Mouse (Mus musculus) ES-E14 (cell line): Measurements from ENCODE around the gene Lamc1. TPM values are rescaled to one million over a fixed set of nuclear protein-coding genes. Genes with fewer than 3 reads are reported as not detected.

Source experiments
- DNase-seq: peaks from one replicate; pipeline ENCODE4 v3.0.0-alpha.2; 2013; ENCODE audit warnings: low read depth, low spot score
- H3K27ac ChIP-seq: 2 replicates; pipeline ENCODE4 v1.5.1; 2012; ENCODE audit warnings: low read depth, mild to moderate bottlenecking, low read length, moderate library complexity, mixed read lengths; ENCODE audit not compliant: poor library complexity, insufficient read depth, severe bottlenecking
- H3K36me3 ChIP-seq: 2 replicates; pipeline ENCODE4 v1.6.1; 2012; ENCODE audit warnings: mild to moderate bottlenecking, low read length, moderate library complexity, mixed read lengths; ENCODE audit not compliant: control insufficient read depth, poor library complexity, insufficient read depth, severe bottlenecking
- H3K4me1 ChIP-seq, 2 experiments: fragments of 150-350 bp in 1 of 2; sonication (generic) in 1 of 2; 2 replicates each; pipeline ENCODE4 v1.6.1; 2012; ENCODE audit warnings: low read length in 2 of 2, mild to moderate bottlenecking in 1 of 2, mixed read lengths in 1 of 2; ENCODE audit not compliant: control insufficient read depth in 2 of 2, insufficient read depth in 2 of 2, poor library complexity in 1 of 2
- H3K4me3 ChIP-seq, 2 experiments: fragments of 150-350 bp in 1 of 2; sonication (generic) in 1 of 2; 2 replicates each; pipeline ENCODE4 v1.5.1; 2012; ENCODE audit warnings: low read length in 2 of 2, low read depth in 1 of 2, mild to moderate bottlenecking in 1 of 2, mixed read lengths in 1 of 2; ENCODE audit not compliant: insufficient read depth in 1 of 2, poor library complexity in 1 of 2, severe bottlenecking in 1 of 2
- H3K9ac ChIP-seq: 2 replicates; pipeline ENCODE4 v1.6.1; 2012; ENCODE audit warnings: low read depth, mild to moderate bottlenecking, low read length, mixed read lengths; ENCODE audit not compliant: poor library complexity, insufficient read depth, severe bottlenecking
- H3K9me3 ChIP-seq: fragments of 150-350 bp; sonication (generic); 2 replicates; pipeline ENCODE4 v1.6.1; 2012; ENCODE audit warnings: low read depth, mild to moderate bottlenecking, low read length; ENCODE audit not compliant: control insufficient read depth, insufficient read depth
- CHD2 ChIP-seq: IDR thresholded peaks from 2 replicates; pipeline ENCODE4 v1.6.1; 2014; ENCODE audit warnings: mild to moderate bottlenecking, low read depth, low read length, inconsistent platforms
- HCFC1 ChIP-seq: IDR thresholded peaks from 2 replicates; pipeline ENCODE4 v1.6.1; 2012; ENCODE audit warnings: low read length, inconsistent platforms, borderline replicate concordance; ENCODE audit not compliant: insufficient read depth
- MAFK ChIP-seq: IDR thresholded peaks from 2 replicates; pipeline ENCODE4 v1.6.1; 2014; ENCODE audit warnings: mild to moderate bottlenecking, low read depth, low read length, inconsistent platforms; ENCODE audit not compliant: insufficient read depth
- ZC3H11A ChIP-seq: IDR thresholded peaks from 2 replicates; pipeline ENCODE4 v1.6.1; 2012; ENCODE audit warnings: low read depth, mild to moderate bottlenecking, inconsistent platforms, low read length, borderline replicate concordance
- ZNF384 ChIP-seq: IDR thresholded peaks from 2 replicates; pipeline ENCODE4 v1.6.1; 2012; ENCODE audit warnings: low read depth, low read length, inconsistent platforms
- in situ Hi-C, 2 experiments: fragments of 600-800 bp; cut with MboI; formaldehyde crosslinking; loops; one replicate each; pipeline ENCODE4 v1.15.1; 2025; ENCODE audit warnings: low sequenced_read_pairs in 2 of 2, inconsistent platforms in 1 of 2; ENCODE audit not compliant: unreplicated experiment in 2 of 2
- total RNA-seq: library from RNA; depleted of rRNA; stranded (reverse); fragments of 300-350 nt; gene quantifications from 2 replicates; pipeline ENCODE4 v1.2.3, GENCODE M21; 2012

Lamc1 gene
- total RNA-seq, 1 experiment: 313 TPM

DNA sequence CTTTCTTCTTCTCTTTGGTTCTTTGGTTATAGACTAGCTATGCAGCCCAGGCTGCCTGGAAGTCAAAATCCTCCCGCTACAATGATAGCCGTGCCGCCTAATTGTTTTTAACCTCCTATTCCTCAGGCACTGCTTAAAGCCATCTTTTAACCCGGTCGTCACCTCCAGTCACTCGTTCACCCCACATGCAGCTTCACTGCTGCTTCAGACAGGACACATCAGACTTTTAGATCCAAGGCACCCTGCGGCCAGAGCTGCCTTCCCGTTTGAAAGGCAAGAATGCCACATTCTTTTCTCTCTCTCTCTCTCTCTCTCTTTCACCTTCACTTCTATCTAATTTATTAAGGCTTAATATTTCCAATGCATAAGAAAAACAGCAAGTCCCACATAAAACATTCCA, 15.6 kb downstream of the Lamc1 start:
- DNase-seq: no peak
- in situ Hi-C loops: no loop called here
- H3K4me3 ChIP-seq: no peak overlapping the region
- H3K9me3 ChIP-seq: no peaks in the 10 kb centered on the region
- H3K27ac ChIP-seq: no peak overlapping the region
- TF ChIP-seq CHD2: no peak
- no peak for TF ChIP-seq MAFK
- TF ChIP-seq ZNF384: no peak
- TF ChIP-seq ZC3H11A: no peak
- TF ChIP-seq HCFC1: no peak
- H3K36me3 ChIP-seq: peaks cover 2% of the 10 kb centered on the region; the same call in 1 of the 2 replicates
- no peak overlapping the region for H3K9ac ChIP-seq
- peaks cover 11 to 22% of the 10 kb centered on the region in 2 experiments for H3K4me1 ChIP-seq

DNA sequence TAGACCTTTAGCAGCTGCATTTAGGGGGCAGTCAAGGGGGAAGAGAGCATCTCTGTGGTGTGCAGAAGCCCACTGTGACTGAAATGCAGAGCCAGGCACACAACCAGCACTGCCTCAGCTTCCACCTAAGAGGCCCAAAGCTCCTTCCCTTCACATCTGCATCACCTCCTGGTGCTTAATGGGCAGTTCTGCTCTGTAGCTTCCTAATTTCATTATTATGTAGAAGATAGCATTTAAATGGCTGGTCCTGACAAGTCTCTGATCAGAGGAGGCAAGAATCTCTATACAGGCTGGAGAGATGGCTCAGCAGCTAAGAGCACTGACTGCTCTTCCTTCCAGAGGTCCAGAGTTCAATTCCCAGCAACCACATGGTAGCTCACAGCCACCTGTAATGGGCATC, 16.3 kb downstream of the Lamc1 start:
- in situ Hi-C loops: no loop called here
- no peak for TF ChIP-seq ZC3H11A
- no peak for TF ChIP-seq HCFC1
- H3K36me3 ChIP-seq: peaks cover under 1% of the 10 kb centered on the region; the same call in 1 of the 2 replicates
- H3K9ac ChIP-seq: no peak overlapping the region
- H3K9me3 ChIP-seq: no peaks in the 10 kb centered on the region
- no peak overlapping the region for H3K4me3 ChIP-seq
- peaks cover 8 to 18% of the 10 kb centered on the region in 2 experiments; a peak in 3 of 4 replicates for H3K4me1 ChIP-seq
- no peak for DNase-seq
- H3K27ac ChIP-seq: no peak overlapping the region

DNA sequence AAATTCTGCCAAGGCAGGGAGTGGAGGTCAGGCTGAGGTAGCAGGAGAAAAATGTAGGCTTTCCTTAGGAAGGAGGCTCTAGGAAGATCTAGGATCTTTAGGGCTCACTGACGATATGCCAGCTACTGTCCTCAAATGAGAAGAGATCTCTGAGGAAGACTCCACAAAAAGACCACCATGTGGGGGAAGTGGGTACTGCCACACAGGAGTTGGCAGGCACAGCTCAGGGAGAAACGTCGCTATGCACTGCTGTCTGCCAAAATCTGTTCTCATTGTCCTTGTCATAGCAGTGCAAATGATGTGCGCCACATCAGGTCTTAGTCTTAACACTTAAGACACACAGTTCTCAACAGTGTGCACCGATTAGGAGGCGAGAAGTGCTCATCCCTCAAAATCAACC, 17.5 kb downstream of the Lamc1 start:
- no peak for TF ChIP-seq HCFC1
- no peak for TF ChIP-seq CHD2
- TF ChIP-seq ZC3H11A: no peak
- no peaks in the 10 kb centered on the region for H3K9me3 ChIP-seq
- DNase-seq: no peak
- H3K4me3 ChIP-seq: no peak overlapping the region
- H3K9ac ChIP-seq: no peak overlapping the region
- in situ Hi-C loops: no loop called here
- H3K27ac ChIP-seq: no peak overlapping the region
- peaks cover 5 to 15% of the 10 kb centered on the region in 2 experiments; a peak in 3 of 4 replicates for H3K4me1 ChIP-seq
- H3K36me3 ChIP-seq: no peaks in the 10 kb centered on the region; the same call in 1 of the 2 replicates

DNA sequence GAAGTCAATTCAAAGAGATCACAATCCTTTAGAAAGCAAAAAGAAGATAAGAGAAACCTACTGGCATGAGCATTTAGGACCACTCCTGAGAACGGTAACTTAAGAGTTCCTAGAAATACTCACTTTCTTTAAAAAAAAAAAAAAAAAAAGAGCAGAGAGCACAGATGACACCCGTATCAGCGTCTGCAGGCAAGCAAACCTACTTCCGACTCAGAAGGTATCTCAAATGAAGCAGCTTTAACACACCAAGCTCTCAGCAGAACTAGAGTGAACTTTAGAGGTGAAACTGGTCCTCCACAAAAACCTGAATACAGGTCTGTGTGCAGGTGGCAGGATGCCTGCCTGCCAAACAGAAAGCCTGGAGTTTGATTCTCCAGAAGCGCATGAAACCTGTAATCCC, 19.6 kb downstream of the Lamc1 start:
- H3K9me3 ChIP-seq: no peaks in the 10 kb centered on the region

GRCm38 (mm10) chr1:153310190-153310589, 22.4 kb downstream of the Lamc1 start:
- Histone ChIP-seq H3K4me3 (no peak overlapping the region), H3K4me1 (peaks cover 0 to 13% of the 10 kb centered on the region in 2 experiments; a peak in 2 of 4 replicates), H3K9me3 (no peaks in the 10 kb centered on the region), H3K36me3 (peaks cover 2% of the 10 kb centered on the region; the same call in 1 of the 2 replicates), H3K9ac (no peak overlapping the region), H3K27ac (no peak overlapping the region)
- TF ChIP-seq MAFK (no peak), HCFC1 (no peak), CHD2 (no peak), ZNF384 (no peak), ZC3H11A (no peak)
- in situ Hi-C loops: no loop called here
- no peak for DNase-seq

More for the DNA sequence above, 19.6 kb downstream of the Lamc1 start:
- peaks cover 0 to 17% of the 10 kb centered on the region in 2 experiments; a peak in 3 of 4 replicates for H3K4me1 ChIP-seq
- in situ Hi-C loops: no loop called here
- H3K27ac ChIP-seq: no peak overlapping the region
- TF ChIP-seq HCFC1 (no peak), MAFK (no peak), CHD2 (no peak), ZC3H11A (no peak), ZNF384 (no peak)
- peaks cover 2% of the 10 kb centered on the region; the same call in 1 of the 2 replicates for H3K36me3 ChIP-seq
- H3K4me3 ChIP-seq: no peak overlapping the region
- H3K9ac ChIP-seq: no peak overlapping the region
- no peak for DNase-seq
